Mouse (Mus musculus): ENCODE measurements at regions not wholly inside any gene's neighbourhood (a gene's known extent, or its start where the extent isn't known, plus 50 kb on each side); places are given as distances from the start of the nearest gene placed in this dataset.

DNA sequence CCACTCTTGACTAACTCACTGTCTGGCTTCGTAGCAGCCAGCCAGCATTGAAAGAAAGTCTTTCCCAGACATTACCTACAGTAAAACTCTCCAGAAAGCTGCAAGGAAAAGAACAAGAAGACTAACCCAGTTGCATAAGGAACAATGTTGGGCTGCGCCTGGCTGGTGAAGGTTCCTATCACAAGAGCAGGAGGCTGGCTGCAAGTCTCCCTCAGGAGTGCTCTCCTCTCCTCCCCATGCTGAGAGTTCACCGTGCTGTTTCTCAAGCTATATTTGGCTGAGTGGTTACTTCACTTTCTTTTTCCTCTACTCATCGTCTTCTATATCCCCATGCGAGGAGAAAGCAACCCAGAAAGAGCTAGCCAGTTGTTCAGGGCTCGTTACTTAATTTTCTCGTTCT, 164.0 kb downstream of the Anxa1 start:
- TF ChIP-seq CTCF (IDR thresholded peaks at IDR 0.05; ENCODE audit: extremely low read depth, insufficient read depth, low read length) (no peak), POLR2A (IDR thresholded peaks at IDR 0.05; ENCODE audit: extremely low read depth, insufficient read depth, low read length) (no peak)

Measured in cortical plate, adult 2 months (tissue).